Mouse (Mus musculus) embryonic facial prominence, embryonic 12.5 days (tissue): ENCODE data around the gene Zfp410. TPM values are rescaled to one million over a fixed set of nuclear protein-coding genes. Genes with fewer than 3 reads are reported as not detected.

Experiments
- ATAC-seq: fragments of 200-750 bp; cut with Nextera tagmentation; 2 replicates; pipeline ENCODE4 v1.8.0; 2017; ENCODE audit not compliant: insufficient number of reproducible peaks, insufficient read depth, low FRiP score, low TSS enrichment
- H3K27ac ChIP-seq: fragments of 300-500 bp; sonication (generic); 2 replicates; pipeline ENCODE4 v1.5.1; 2016; ENCODE audit warnings: mild to moderate bottlenecking
- H3K27me3 ChIP-seq: fragments of 300-500 bp; sonication (generic); 2 replicates; pipeline ENCODE4 v1.6.1; 2016; ENCODE audit warnings: mild to moderate bottlenecking, moderate library complexity
- H3K36me3 ChIP-seq: fragments of 300-500 bp; sonication (generic); 2 replicates; pipeline ENCODE4 v1.6.1; 2016; ENCODE audit warnings: mild to moderate bottlenecking
- H3K4me1 ChIP-seq: fragments of 300-500 bp; sonication (generic); 2 replicates; pipeline ENCODE4 v1.6.1; 2016
- H3K4me2 ChIP-seq: fragments of 300-500 bp; sonication (generic); replicated peaks from 2 replicates; pipeline ENCODE4 v1.6.1; 2016; ENCODE audit warnings: mild to moderate bottlenecking, moderate library complexity
- H3K4me3 ChIP-seq: fragments of 300-500 bp; sonication (generic); 2 replicates; pipeline ENCODE4 v1.5.1; 2016; ENCODE audit warnings: mild to moderate bottlenecking
- H3K9ac ChIP-seq: fragments of 300-500 bp; sonication (generic); 2 replicates; pipeline ENCODE4 v1.6.1; 2016; ENCODE audit warnings: mild to moderate bottlenecking, moderate library complexity
- H3K9me3 ChIP-seq: fragments of 300-500 bp; sonication (generic); 2 replicates; pipeline ENCODE4 v1.6.1; 2016; ENCODE audit warnings: mild to moderate bottlenecking, moderate library complexity
- WGBS: fragments of 180-500 bp; shearing (Covaris S2); methylation state at CpG from one replicate; pipeline ENCODE4 v1.1.7; 2016; 5-methylcytosine and 5-hydroxymethylcytosine counted together
- polyA plus RNA-seq: library from polyadenylated mRNA; unstranded; fragments of >200 nt; fragmentation: Nextera tagmentation; extraction: Ambion mirVana; gene quantifications from 2 replicates; pipeline ENCODE4 v1.2.1, GENCODE M21; 2016

Gene Zfp410
- polyA plus RNA-seq: 97.4 and 100 TPM in 2 replicates

GRCm38 (mm10) chr12:84316721-84317621 lies at the start of gene Zfp410:
TSS of gene Zfp410 (plus strand) at chr12:84316852.
- no peaks in the 10 kb centered on the region for H3K9me3 ChIP-seq
- H3K4me2 ChIP-seq: peak within 1 kb of the TSS; percentile 83
- under 1% methylated on average over 76 of the region's 77 CpGs for WGBS

GRCm38 (mm10) chr12:84267264-84267663 lies 49.4 kb upstream of the Zfp410 start:
- no peaks in the 10 kb centered on the region for H3K4me1 ChIP-seq
- H3K27me3 ChIP-seq: no peaks in the 10 kb centered on the region
- H3K4me2 ChIP-seq: no peak overlapping the region
- no peak for ATAC-seq
- no peak overlapping the region for H3K27ac ChIP-seq
- H3K4me3 ChIP-seq: no peak overlapping the region
- WGBS: 71% methylated on average over 2 of the region's 2 CpGs
- no peak overlapping the region for H3K9ac ChIP-seq
- no peaks in the 10 kb centered on the region for H3K9me3 ChIP-seq
- H3K36me3 ChIP-seq: no peaks in the 10 kb centered on the region

More at GRCm38 (mm10) chr12:84316721-84317621, at the start of gene Zfp410:
- Histone ChIP-seq H3K27ac (peak within 1 kb of the TSS; percentile 97), H3K4me1 (peaks cover 20% of the 10 kb centered on the region), H3K36me3 (no peaks in the 10 kb centered on the region), H3K9ac (peak within 1 kb of the TSS; percentile 97), H3K4me3 (peak within 1 kb of the TSS; percentile 99), H3K27me3 (no peaks in the 10 kb centered on the region)
- ATAC-seq: peak; percentile 95

GRCm38 (mm10) chr12:84273366-84273765 lies 43.3 kb upstream of the Zfp410 start:
- ATAC-seq: no peak
- H3K4me3 ChIP-seq: no peak overlapping the region
- no peak overlapping the region for H3K27ac ChIP-seq
- no peak overlapping the region for H3K4me2 ChIP-seq
- no peak overlapping the region for H3K9ac ChIP-seq
- H3K27me3 ChIP-seq: no peaks in the 10 kb centered on the region
- no peaks in the 10 kb centered on the region for H3K9me3 ChIP-seq
- 78% methylated on average over 5 of the region's 5 CpGs for WGBS
- H3K36me3 ChIP-seq: no peaks in the 10 kb centered on the region
- no peaks in the 10 kb centered on the region for H3K4me1 ChIP-seq

GRCm38 (mm10) chr12:84275288-84275687 lies 41.4 kb upstream of the Zfp410 start:
- 91% methylated on average over 9 of the region's 9 CpGs for WGBS
- H3K9me3 ChIP-seq: no peaks in the 10 kb centered on the region
- H3K4me3 ChIP-seq: no peak overlapping the region
- H3K4me1 ChIP-seq: no peaks in the 10 kb centered on the region
- no peak overlapping the region for H3K4me2 ChIP-seq
- ATAC-seq: no peak
- H3K9ac ChIP-seq: no peak overlapping the region
- H3K27ac ChIP-seq: no peak overlapping the region
- no peaks in the 10 kb centered on the region for H3K36me3 ChIP-seq
- no peaks in the 10 kb centered on the region for H3K27me3 ChIP-seq

GRCm38 (mm10) chr12:84276288-84276687 lies 40.4 kb upstream of the Zfp410 start:
- Histone ChIP-seq H3K36me3 (no peaks in the 10 kb centered on the region), H3K27me3 (no peaks in the 10 kb centered on the region), H3K4me1 (no peaks in the 10 kb centered on the region), H3K9ac (no peak overlapping the region), H3K4me2 (no peak overlapping the region), H3K4me3 (no peak overlapping the region), H3K27ac (no peak overlapping the region), H3K9me3 (no peaks in the 10 kb centered on the region)
- no peak for ATAC-seq
- WGBS: 60% methylated on average over 2 of the region's 2 CpGs

GRCm38 (mm10) chr12:84276799-84277198 lies 39.9 kb upstream of the Zfp410 start:
- 77% methylated on average over 4 of the region's 4 CpGs for WGBS
- no peaks in the 10 kb centered on the region for H3K4me1 ChIP-seq
- no peaks in the 10 kb centered on the region for H3K36me3 ChIP-seq
- no peak for ATAC-seq
- H3K9ac ChIP-seq: no peak overlapping the region
- H3K9me3 ChIP-seq: no peaks in the 10 kb centered on the region
- no peaks in the 10 kb centered on the region for H3K27me3 ChIP-seq
- H3K4me2 ChIP-seq: no peak overlapping the region
- no peak overlapping the region for H3K4me3 ChIP-seq
- H3K27ac ChIP-seq: no peak overlapping the region

GRCm38 (mm10) chr12:84277832-84278231 lies 38.8 kb upstream of the Zfp410 start:
- Histone ChIP-seq H3K36me3 (no peaks in the 10 kb centered on the region), H3K4me3 (no peak overlapping the region), H3K4me1 (no peaks in the 10 kb centered on the region), H3K9me3 (no peaks in the 10 kb centered on the region; the same call in 1 of the 2 replicates), H3K27ac (no peak overlapping the region), H3K4me2 (no peak overlapping the region), H3K9ac (no peak overlapping the region), H3K27me3 (no peaks in the 10 kb centered on the region)
- no peak for ATAC-seq
- 70% methylated on average over 3 of the region's 3 CpGs for WGBS

GRCm38 (mm10) chr12:84278901-84279300 lies 37.8 kb upstream of the Zfp410 start:
- Histone ChIP-seq H3K9ac (no peak overlapping the region), H3K36me3 (no peaks in the 10 kb centered on the region), H3K27me3 (no peaks in the 10 kb centered on the region), H3K27ac (no peak overlapping the region), H3K4me2 (no peak overlapping the region), H3K4me3 (no peak overlapping the region), H3K4me1 (no peaks in the 10 kb centered on the region), H3K9me3 (no peaks in the 10 kb centered on the region; the same call in 1 of the 2 replicates)
- 89% methylated on average over 7 of the region's 7 CpGs for WGBS
- ATAC-seq: no peak

- H3K27ac ChIP-seq: no peak overlapping the region
- 76% methylated on average over 14 of the region's 14 CpGs for WGBS
- H3K9ac ChIP-seq: no peak overlapping the region
- H3K36me3 ChIP-seq: no peaks in the 10 kb centered on the region
- no peak for ATAC-seq
- peaks cover 5% of the 10 kb centered on the region; the same call in 1 of the 2 replicates for H3K4me1 ChIP-seq
- no peaks in the 10 kb centered on the region; the same call in 1 of the 2 replicates for H3K9me3 ChIP-seq
- no peaks in the 10 kb centered on the region for H3K27me3 ChIP-seq
- H3K4me2 ChIP-seq: peak overlapping the region; percentile 74
- H3K4me3 ChIP-seq: no peak overlapping the region; the same call in 1 of the 2 replicates
These were observed 32.3 kb upstream of the Zfp410 start for GRCm38 (mm10) chr12:84284391-84284790.

GRCm38 (mm10) chr12:84284885-84285592 lies 31.6 kb upstream of the Zfp410 start, which contains the start of gene Ptgr2:
TSS of gene Ptgr2 (plus strand) at chr12:84285232.
- Histone ChIP-seq H3K4me2 (peak within 1 kb of the TSS; percentile 74), H3K27me3 (no peaks in the 10 kb centered on the region), H3K36me3 (no peaks in the 10 kb centered on the region), H3K4me3 (peak within 1 kb of the TSS; percentile 54), H3K4me1 (peaks cover 5% of the 10 kb centered on the region; the same call in 1 of the 2 replicates), H3K9ac (peak within 1 kb of the TSS; percentile 44), H3K27ac (no peak within 1 kb of the TSS), H3K9me3 (no peaks in the 10 kb centered on the region; the same call in 1 of the 2 replicates)
- ATAC-seq: peak; percentile 79
- WGBS: under 1% methylated on average over 39 of the region's 39 CpGs

- H3K36me3 ChIP-seq: no peaks in the 10 kb centered on the region
- peaks cover 5% of the 10 kb centered on the region; the same call in 1 of the 2 replicates for H3K4me1 ChIP-seq
- WGBS: 34% methylated on average over 8 of the region's 8 CpGs
- peak overlapping the region; percentile 44 for H3K9ac ChIP-seq
- H3K4me3 ChIP-seq: peak overlapping the region; percentile 54
- no peak overlapping the region for H3K27ac ChIP-seq
- H3K27me3 ChIP-seq: no peaks in the 10 kb centered on the region
- no peak for ATAC-seq
- peak overlapping the region; percentile 74 for H3K4me2 ChIP-seq
- no peaks in the 10 kb centered on the region; the same call in 1 of the 2 replicates for H3K9me3 ChIP-seq
These were observed 31.1 kb upstream of the Zfp410 start for GRCm38 (mm10) chr12:84285593-84285968.
